Mouse (Mus musculus) layer of hippocampus, postnatal 14 days (tissue): ENCODE measurements around the gene Pecr. TPM values are rescaled to one million over a fixed set of nuclear protein-coding genes. Genes with fewer than 3 reads are reported as not detected.

Experiments used
- DNase-seq, 2 experiments: peaks; one replicate each; pipeline ENCODE4 v3.0.0; 2021 to 2022; ENCODE audit warnings: low spot score in 2 of 2, mixed read lengths in 1 of 2
- total RNA-seq, 2 experiments: library from RNA; stranded (reverse); gene quantifications; 2 replicates each; pipeline ENCODE4 v1.2.3; 2021

Pecr gene
- total RNA-seq, 2 experiments from 2014 or later, result 5.9 to 6.1 TPM

DNA sequence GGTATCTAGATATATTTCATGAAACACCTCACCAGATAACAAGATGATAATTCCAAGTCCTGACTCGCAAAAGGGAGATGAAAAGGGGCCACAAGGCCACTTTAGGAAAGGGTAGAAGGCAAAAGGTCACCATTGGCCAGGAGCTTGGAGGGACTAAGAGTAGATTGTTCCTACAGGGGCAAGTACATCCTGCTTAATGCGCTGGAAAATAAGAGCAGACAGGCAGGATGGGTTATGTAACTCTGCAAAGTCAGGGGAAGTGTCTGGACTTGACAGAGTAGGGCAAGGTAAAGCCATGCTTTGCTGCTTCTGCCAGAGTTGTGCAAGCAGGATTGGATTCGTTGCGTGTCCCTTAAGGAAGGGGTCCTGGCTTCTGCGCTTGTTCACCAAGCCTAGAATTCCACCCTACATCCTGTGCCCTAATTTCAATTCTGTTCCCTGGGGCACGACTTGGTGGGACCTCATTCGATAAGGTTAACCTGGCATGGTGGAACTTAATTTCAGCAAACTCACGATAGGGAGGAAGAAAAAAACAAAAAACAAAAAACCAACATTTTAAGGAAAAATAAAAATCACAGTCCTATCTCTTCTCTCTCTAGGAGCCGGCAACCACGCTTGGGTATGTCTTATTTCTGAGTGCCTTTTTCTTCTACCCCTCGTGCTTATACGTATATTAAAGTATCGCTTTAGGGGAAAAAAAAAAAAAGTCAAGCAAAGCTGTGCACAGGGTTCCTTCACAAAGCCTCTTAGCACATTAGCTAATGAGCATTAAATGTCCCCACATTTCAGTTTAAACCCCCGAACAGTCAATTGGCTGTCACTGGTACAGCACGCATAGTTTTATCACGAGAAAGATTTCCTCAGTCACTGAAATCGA is 73.1 kb downstream of the Pecr start:
- no peak for DNase-seq

Other genes with a start within 250 kb of the Pecr start
- gene Mreg, start 72.0 kb downstream of the Pecr start, total RNA-seq, result 1 to 10 TPM; 3.1 to 4.5 TPM
- 10 to 100 TPM; 25.5 to 26.1 TPM for gene Tmem169, start 55 bp upstream of the Pecr start, total RNA-seq
- gene Xrcc5, start 23.1 kb upstream of the Pecr start, total RNA-seq, result 10 to 100 TPM; 12.3 to 13.1 TPM